Comparison of ENCODE assay signal across 9 mouse cellular contexts in the genomic region with DNA sequence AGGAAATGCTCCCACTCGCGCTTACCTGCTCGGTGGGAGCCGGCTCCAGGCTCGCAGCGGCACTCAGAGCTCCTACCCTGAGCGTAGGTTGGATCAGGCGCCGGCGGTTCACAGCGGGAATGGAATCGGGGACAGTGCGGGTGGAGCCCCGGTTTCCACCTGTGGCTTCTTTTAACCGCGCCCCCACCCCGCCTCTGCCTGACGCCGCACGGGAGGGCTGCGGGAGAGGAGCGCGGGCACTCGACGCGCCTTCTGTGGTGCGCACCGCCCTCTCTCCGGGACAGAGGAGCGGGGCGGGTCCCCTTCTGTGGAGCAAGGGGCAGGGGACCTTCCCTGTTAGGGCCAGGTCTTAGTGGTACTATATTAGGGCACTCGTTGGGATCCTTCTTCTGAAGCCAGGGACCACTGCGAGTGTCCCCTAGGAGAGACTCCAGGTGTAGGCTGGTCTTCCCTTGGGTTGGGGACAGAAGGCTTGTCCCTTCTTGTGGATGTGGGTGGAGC. TPM values are rescaled to one million over a fixed set of nuclear protein-coding genes. Genes with fewer than 3 reads are reported as not detected.
DNase-seq lines count a peak whose midpoint lies in the region; ATAC-seq and TF ChIP-seq lines count a peak whose summit lies in the region.
"Had no signal": no experiment of that assay in that cellular context is flagged by ENCODE, and none has a peak within 500 bp of the region (broad histone marks: within the 10 kb centered on the region; RNA-seq: fewer than 3 reads in every experiment).

A gene (minus strand): TSS at position 451 of the 501 bp plus-strand sequence.

- TF ChIP-seq CTCF in liver, postnatal 0 days (IDR thresholded peaks at IDR 0.05; ENCODE audit: low read depth), result no peak

- peak; percentile 4 for DNase-seq in adrenal gland, postnatal 10 days
- DNase-seq in adrenal gland, postnatal 36 days, result no peak
- DNase-seq in liver, postnatal 0 days, result no peak
- peak; percentile 11 to 19 for DNase-seq in kidney, postnatal 4 days
- DNase-seq in gastrocnemius, adult 8-10 months (ENCODE audit: low spot score in 2 of 2), result no peak
- DNase-seq in testis, postnatal 10 days (ENCODE audit: low spot score), result no peak

- no peaks in the 10 kb centered on the region for H3K36me3 ChIP-seq in liver, embryonic 12.5 days
- no peaks in the 10 kb centered on the region for H3K36me3 ChIP-seq in liver, postnatal 0 days (replicated peaks; ENCODE audit: insufficient read depth, low read length)
- H3K36me3 ChIP-seq in midbrain, embryonic 16.5 days (ENCODE audit: control insufficient read depth, insufficient read depth, low read length), result no peaks in the 10 kb centered on the region

- ATAC-seq in liver, embryonic 12.5 days, result peak; percentile 5; the same call in 1 of the 2 replicates
- ATAC-seq in liver, postnatal 0 days, result no peak
- peak; percentile 54 for ATAC-seq in midbrain, embryonic 16.5 days

- peak within 1 kb of the TSS; percentile 50 for H3K4me2 ChIP-seq in liver, embryonic 12.5 days
- no peak within 1 kb of the TSS for H3K4me2 ChIP-seq in liver, postnatal 0 days (ENCODE audit: low read depth, low read length)
- peak within 1 kb of the TSS; percentile 94 for H3K4me2 ChIP-seq in midbrain, embryonic 16.5 days (ENCODE audit: low read length)

- TF ChIP-seq EP300 in liver, postnatal 0 days (IDR thresholded peaks at IDR 0.05; ENCODE audit: low read depth), result no peak

- no peak within 1 kb of the TSS for H3K27ac ChIP-seq in liver, embryonic 12.5 days
- no peak within 1 kb of the TSS for H3K27ac ChIP-seq in liver, postnatal 0 days (ENCODE audit: low read depth)
- H3K27ac ChIP-seq in midbrain, embryonic 16.5 days (ENCODE audit: low read length), result no peak within 1 kb of the TSS

- no peak within 1 kb of the TSS for H3K9ac ChIP-seq in liver, embryonic 12.5 days
- no peak within 1 kb of the TSS for H3K9ac ChIP-seq in liver, postnatal 0 days (replicated peaks)
- H3K9ac ChIP-seq in midbrain, embryonic 16.5 days (ENCODE audit: low read depth, low read length), result peak within 1 kb of the TSS; percentile 54

- H3K27me3 ChIP-seq in liver, embryonic 12.5 days (replicated peaks), result peaks cover 79% of the 10 kb centered on the region
- H3K27me3 ChIP-seq in liver, postnatal 0 days (ENCODE audit: insufficient read depth, low read length), result peaks cover 37% of the 10 kb centered on the region
- H3K27me3 ChIP-seq in midbrain, embryonic 16.5 days (ENCODE audit: control insufficient read depth, insufficient read depth, low read depth, low read length), result peaks cover 20% of the 10 kb centered on the region

- peak within 1 kb of the TSS; percentile 13; the same call in 1 of the 2 replicates for H3K4me3 ChIP-seq in liver, embryonic 12.5 days
- no peak within 1 kb of the TSS for H3K4me3 ChIP-seq in liver, postnatal 0 days (ENCODE audit: low read depth, low read length)
- H3K4me3 ChIP-seq in midbrain, embryonic 16.5 days (ENCODE audit: low read depth, low read length), result peak within 1 kb of the TSS; percentile 49
- H3K4me3 ChIP-seq: megakaryocyte, embryonic 14.5 days had no signal

- H3K4me1 ChIP-seq in liver, embryonic 12.5 days, result no peaks in the 10 kb centered on the region; the same call in 1 of the 2 replicates
- no peaks in the 10 kb centered on the region for H3K4me1 ChIP-seq in liver, postnatal 0 days (ENCODE audit: insufficient read depth)
- H3K4me1 ChIP-seq in midbrain, embryonic 16.5 days (ENCODE audit: control insufficient read depth, insufficient read depth, low read length), result peaks cover 6% of the 10 kb centered on the region
- H3K4me1 ChIP-seq: megakaryocyte, embryonic 14.5 days had no signal

- WGBS in liver, embryonic 12.5 days (ENCODE audit: insufficient replicate concordance), result 6% methylated on average over 32 of the region's 33 CpGs
- 5% methylated on average over 33 of the region's 33 CpGs for WGBS in liver, postnatal 0 days (ENCODE audit: insufficient replicate concordance)
- WGBS in midbrain, embryonic 16.5 days, result under 1% methylated on average over 32 of the region's 33 CpGs

- no peaks in the 10 kb centered on the region for H3K9me3 ChIP-seq in liver, embryonic 12.5 days (replicated peaks)
- no peaks in the 10 kb centered on the region for H3K9me3 ChIP-seq in liver, postnatal 0 days (ENCODE audit: low read length)
- H3K9me3 ChIP-seq in midbrain, embryonic 16.5 days (replicated peaks; ENCODE audit: control insufficient read depth, low read length, poor library complexity, severe bottlenecking), result no peaks in the 10 kb centered on the region
- H3K9me3 ChIP-seq: megakaryocyte, embryonic 14.5 days had no signal

RNA-seq across cellular contexts. Expression of the gene that starts here (rescaled TPM):
- not detected for total RNA-seq in adrenal gland, postnatal 10 days (2021)
- total RNA-seq in adrenal gland, postnatal 36 days (2021), result not detected
- polyA plus RNA-seq in liver, embryonic 12.5 days (2016; fragmentation: Nextera tagmentation; extraction: Ambion mirVana), result 0.10 and 0.19 TPM in 2 replicates
- 0.11 TPM in 1 of 2 replicates, not detected in the other for polyA plus RNA-seq in liver, postnatal 0 days (2015; fragmentation: Nextera tagmentation; extraction: Ambion mirVana)
- polyA plus RNA-seq in midbrain, embryonic 16.5 days (2015; fragmentation: Nextera tagmentation; extraction: Ambion mirVana), result 15.3 and 16.0 TPM in 2 replicates
- not detected for total RNA-seq in gastrocnemius, adult 8-10 months (2022)

Comparison
In these comparisons a context has a peak if more than half of its experiments do, and no peak if none do; other contexts are left out.
1. RNA of the gene that starts here (polyA plus RNA-seq): 15.3 to 16.0 TPM in midbrain, embryonic 16.5 days; 0.11 TPM in liver, postnatal 0 days and 0.10 to 0.19 TPM in liver, embryonic 12.5 days; every median in the first group is over 10 times any median in the second.
2. Peak in DNase-seq in adrenal gland, postnatal 10 days; RNA of the gene not detected or under 1 TPM.
3. Peak in ATAC-seq, H3K4me3 ChIP-seq and H3K4me2 ChIP-seq in liver, embryonic 12.5 days; RNA of the gene not detected or under 1 TPM.
4. DNase-seq: peak in kidney, postnatal 4 days (2 of 2); none in adrenal gland, postnatal 36 days (0 of 2), liver, postnatal 0 days (single experiment), gastrocnemius, adult 8-10 months (0 of 2) and testis, postnatal 10 days (single experiment).